In genomic region chr19:22940956-22941355, GRCm38 (mm10) we compare ENCODE assay signal across 14 mouse cellular contexts.
A peak's percentile ranks its signal among the peaks of the same experiment; 100 is the strongest.
DNase-seq lines count a peak whose midpoint lies in the region; ATAC-seq lines count a peak whose summit lies in the region.
"Had no signal": no experiment of that assay in that cellular context is flagged by ENCODE, and none has a peak within 500 bp of the region (broad histone marks: within the 10 kb centered on the region; RNA-seq: fewer than 3 reads in every experiment).

No protein-coding gene starts in this region.

- H3K36me3 ChIP-seq in hindbrain, embryonic 13.5 days = no peaks in the 10 kb centered on the region
- no peaks in the 10 kb centered on the region for H3K36me3 ChIP-seq in hindbrain, embryonic 10.5 days
- H3K36me3 ChIP-seq in neural tube, embryonic 15.5 days = no peaks in the 10 kb centered on the region
- H3K36me3 ChIP-seq in midbrain, embryonic 14.5 days (ENCODE audit: control insufficient read depth, insufficient read depth, low read length) = no peaks in the 10 kb centered on the region
- H3K36me3 ChIP-seq: forebrain, embryonic 12.5 days; liver, embryonic 13.5 days; neural tube, embryonic 12.5 days had no signal

- H3K27me3 ChIP-seq in hindbrain, embryonic 13.5 days = 0 out of 2 replicates have a peak, but pooled peaks cover 1% of the 10 kb centered on the region
- no peaks in the 10 kb centered on the region for H3K27me3 ChIP-seq in hindbrain, embryonic 10.5 days (ENCODE audit: insufficient read depth, poor library complexity, severe bottlenecking)
- H3K27me3 ChIP-seq in neural tube, embryonic 15.5 days (replicated peaks) = no peaks in the 10 kb centered on the region
- no peaks in the 10 kb centered on the region for H3K27me3 ChIP-seq in midbrain, embryonic 14.5 days (ENCODE audit: control insufficient read depth, insufficient read depth, low read length)
- H3K27me3 ChIP-seq: forebrain, embryonic 12.5 days; liver, embryonic 13.5 days; neural tube, embryonic 12.5 days had no signal

- peak; percentile 80 for DNase-seq in cerebellum, adult 9-10 months
- DNase-seq in cerebellum, postnatal 36 days = no peak
- DNase-seq in hindbrain, embryonic 10.5 days (ENCODE audit: low spot score) = no peak
- DNase-seq in neural tube, embryonic 10.5 days (ENCODE audit: extremely low spot score, low spot score) = no peak
- DNase-seq in spleen, postnatal 14 days (ENCODE audit: low spot score in 2 of 2) = no peak
- no peak for DNase-seq in midbrain, embryonic 14.5 days
- DNase-seq: liver, embryonic 13.5 days; thymus, postnatal 4 days had no signal

- ATAC-seq in hindbrain, embryonic 13.5 days (ENCODE audit: low FRiP score) = no peak
- ATAC-seq in neural tube, embryonic 15.5 days (ENCODE audit: low FRiP score) = no peak
- ATAC-seq in midbrain, embryonic 14.5 days (ENCODE audit: low FRiP score, low TSS enrichment) = no peak
- ATAC-seq: inflammation-experienced regulatory T-cells, adult 6 months had no signal

- H3K4me2 ChIP-seq in hindbrain, embryonic 13.5 days = no peak overlapping the region
- no peak overlapping the region for H3K4me2 ChIP-seq in neural tube, embryonic 15.5 days
- no peak overlapping the region for H3K4me2 ChIP-seq in midbrain, embryonic 14.5 days (ENCODE audit: low read length)
- H3K4me2 ChIP-seq: forebrain, embryonic 12.5 days; liver, embryonic 13.5 days; neural tube, embryonic 12.5 days had no signal

- H3K27ac ChIP-seq in hindbrain, embryonic 13.5 days = peak overlapping the region; percentile 4; the same call in 1 of the 2 replicates
- no peak overlapping the region for H3K27ac ChIP-seq in hindbrain, embryonic 10.5 days
- peak overlapping the region; percentile 60 for H3K27ac ChIP-seq in neural tube, embryonic 15.5 days (replicated peaks)
- H3K27ac ChIP-seq in midbrain, embryonic 14.5 days (replicated peaks; ENCODE audit: low read depth, low read length) = no peak overlapping the region
- H3K27ac ChIP-seq: forebrain, embryonic 12.5 days; liver, embryonic 13.5 days; neural tube, embryonic 12.5 days had no signal

- H3K9me3 ChIP-seq in hindbrain, embryonic 13.5 days = no peaks in the 10 kb centered on the region
- H3K9me3 ChIP-seq in hindbrain, embryonic 10.5 days = no peaks in the 10 kb centered on the region
- 0 out of 2 replicates have a peak, but pooled peaks cover 2% of the 10 kb centered on the region for H3K9me3 ChIP-seq in neural tube, embryonic 15.5 days (replicated peaks)
- H3K9me3 ChIP-seq in midbrain, embryonic 14.5 days (ENCODE audit: control insufficient read depth, low read length) = no peaks in the 10 kb centered on the region
- H3K9me3 ChIP-seq: forebrain, embryonic 12.5 days; liver, embryonic 13.5 days; megakaryocyte, embryonic 14.5 days; neural tube, embryonic 12.5 days had no signal

- peaks cover 18% of the 10 kb centered on the region for H3K4me1 ChIP-seq in hindbrain, embryonic 13.5 days (replicated peaks)
- H3K4me1 ChIP-seq in hindbrain, embryonic 10.5 days (replicated peaks) = peaks cover 3% of the 10 kb centered on the region; the same call in 1 of the 2 replicates
- H3K4me1 ChIP-seq in neural tube, embryonic 15.5 days = peaks cover 23% of the 10 kb centered on the region
- H3K4me1 ChIP-seq in midbrain, embryonic 14.5 days (ENCODE audit: control insufficient read depth, insufficient read depth, low read length) = peaks cover 14% of the 10 kb centered on the region; the same call in 1 of the 2 replicates
- H3K4me1 ChIP-seq: liver, embryonic 13.5 days; neural tube, embryonic 12.5 days had no signal

- no peak overlapping the region for H3K9ac ChIP-seq in hindbrain, embryonic 13.5 days
- no peak overlapping the region for H3K9ac ChIP-seq in neural tube, embryonic 15.5 days (replicated peaks)
- no peak overlapping the region for H3K9ac ChIP-seq in midbrain, embryonic 14.5 days (replicated peaks; ENCODE audit: low read length)
- H3K9ac ChIP-seq: forebrain, embryonic 12.5 days; liver, embryonic 13.5 days; neural tube, embryonic 12.5 days had no signal

- WGBS in hindbrain, embryonic 13.5 days = 94% methylated on average over 9 of the region's 9 CpGs
- WGBS in hindbrain, embryonic 10.5 days = 90% methylated on average over 9 of the region's 9 CpGs
- WGBS in neural tube, embryonic 15.5 days = 90% methylated on average over 9 of the region's 9 CpGs
- whole genome bisulfite sequencing in midbrain, embryonic 14.5 days = 93% methylated on average over 9 of the region's 9 CpGs

- H3K4me3 ChIP-seq in hindbrain, embryonic 13.5 days = no peak overlapping the region
- H3K4me3 ChIP-seq in hindbrain, embryonic 10.5 days = no peak overlapping the region
- H3K4me3 ChIP-seq in neural tube, embryonic 15.5 days (replicated peaks) = no peak overlapping the region
- no peak overlapping the region for H3K4me3 ChIP-seq in midbrain, embryonic 14.5 days (replicated peaks; ENCODE audit: low read depth, low read length)
- H3K4me3 ChIP-seq: forebrain, embryonic 12.5 days; liver, embryonic 13.5 days; neural tube, embryonic 12.5 days had no signal

Comparison
In these comparisons a context has a peak if more than half of its experiments do, and no peak if none do; other contexts are left out.
1. H3K27ac ChIP-seq: peak in hindbrain, embryonic 13.5 days (single experiment) and neural tube, embryonic 15.5 days (single experiment); none in hindbrain, embryonic 10.5 days (single experiment) and midbrain, embryonic 14.5 days (single experiment).